Mouse (Mus musculus) cerebellum, adult 2 months (tissue): ENCODE results near the gene Fam32a. TPM values are rescaled to one million over a fixed set of nuclear protein-coding genes. Genes with fewer than 3 reads are reported as not detected.

ENCODE experiments used
- DNase-seq, 2 experiments: peaks; one replicate each; pipeline ENCODE4 v3.0.0; 2021
- H3K27ac ChIP-seq: fragments of 200-500 bp; 2 replicates; pipeline ENCODE4 v1.5.1; 2012; ENCODE audit warnings: low read length, control low read depth, inconsistent platforms; ENCODE audit not compliant: insufficient read depth
- H3K27me3 ChIP-seq: fragments of 200-500 bp; 2 replicates; pipeline ENCODE4 v1.6.1; 2012; ENCODE audit warnings: inconsistent platforms, mild to moderate bottlenecking, low read length, moderate library complexity; ENCODE audit not compliant: control insufficient read depth, insufficient read depth
- H3K4me1 ChIP-seq: fragments of 200-500 bp; 2 replicates; pipeline ENCODE4 v1.6.1; 2011; ENCODE audit warnings: low read length; ENCODE audit not compliant: control insufficient read depth, insufficient read depth
- H3K4me3 ChIP-seq: fragments of 200-500 bp; replicated peaks from 2 replicates; pipeline ENCODE3; 2011; ENCODE audit warnings: mild to moderate bottlenecking, low read depth, low read length, control low read depth; ENCODE audit not compliant: insufficient read depth
- CTCF ChIP-seq: fragments of 200-500 bp; IDR thresholded peaks from 2 replicates; pipeline ENCODE4 v1.5.1; 2011; ENCODE audit warnings: low read depth, mild to moderate bottlenecking, control low read depth, low read length, moderate library complexity, borderline replicate concordance; ENCODE audit not compliant: insufficient read depth
- POLR2A ChIP-seq: fragments of 200-500 bp; IDR thresholded peaks from 2 replicates; pipeline ENCODE4 v1.6.1; 2011; ENCODE audit warnings: low read length, control low read depth, borderline replicate concordance; ENCODE audit not compliant: insufficient read depth
- WGBS: fragments of 180-500 bp; shearing (Covaris S2); methylation state at CpG from one replicate; pipeline ENCODE4 v1.1.7; 2018; 5-methylcytosine and 5-hydroxymethylcytosine counted together
- polyA plus RNA-seq: library from polyadenylated mRNA; depleted of rRNA; stranded (reverse); fragments of >200 nt; gene quantifications from 2 replicates; pipeline ENCODE4 v1.2.3, GENCODE M21; 2012

Gene Fam32a
- polyA plus RNA-seq, 1 experiment = 78.5 TPM

DNA sequence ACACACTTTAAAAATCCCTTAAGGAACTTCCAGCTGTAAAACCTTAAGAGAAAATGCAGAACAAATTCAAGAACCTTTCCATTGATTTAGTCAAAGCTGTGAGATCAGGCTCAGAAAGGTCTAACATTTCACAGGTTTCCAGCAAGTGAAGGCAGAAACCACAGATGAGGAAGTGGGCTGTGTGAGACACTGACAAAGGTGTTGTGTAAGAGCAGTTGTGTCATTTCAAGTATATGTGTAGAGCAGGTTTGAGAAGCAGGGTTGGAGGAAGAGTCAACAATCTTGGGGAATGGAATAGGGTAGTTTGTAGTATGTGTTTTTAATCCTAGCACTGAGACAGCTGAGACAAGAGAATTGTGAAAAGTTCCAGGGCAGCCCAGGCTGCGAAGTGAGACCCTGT, 3.7 kb upstream of the Fam32a start:
- no peak for TF ChIP-seq CTCF
- H3K27ac ChIP-seq = no peak overlapping the region
- DNase-seq = no peak
- WGBS = 24% methylated on average over 1 of the region's 1 CpGs
- H3K4me1 ChIP-seq = no peaks in the 10 kb centered on the region
- H3K4me3 ChIP-seq = no peak overlapping the region
- H3K27me3 ChIP-seq = no peaks in the 10 kb centered on the region

DNA sequence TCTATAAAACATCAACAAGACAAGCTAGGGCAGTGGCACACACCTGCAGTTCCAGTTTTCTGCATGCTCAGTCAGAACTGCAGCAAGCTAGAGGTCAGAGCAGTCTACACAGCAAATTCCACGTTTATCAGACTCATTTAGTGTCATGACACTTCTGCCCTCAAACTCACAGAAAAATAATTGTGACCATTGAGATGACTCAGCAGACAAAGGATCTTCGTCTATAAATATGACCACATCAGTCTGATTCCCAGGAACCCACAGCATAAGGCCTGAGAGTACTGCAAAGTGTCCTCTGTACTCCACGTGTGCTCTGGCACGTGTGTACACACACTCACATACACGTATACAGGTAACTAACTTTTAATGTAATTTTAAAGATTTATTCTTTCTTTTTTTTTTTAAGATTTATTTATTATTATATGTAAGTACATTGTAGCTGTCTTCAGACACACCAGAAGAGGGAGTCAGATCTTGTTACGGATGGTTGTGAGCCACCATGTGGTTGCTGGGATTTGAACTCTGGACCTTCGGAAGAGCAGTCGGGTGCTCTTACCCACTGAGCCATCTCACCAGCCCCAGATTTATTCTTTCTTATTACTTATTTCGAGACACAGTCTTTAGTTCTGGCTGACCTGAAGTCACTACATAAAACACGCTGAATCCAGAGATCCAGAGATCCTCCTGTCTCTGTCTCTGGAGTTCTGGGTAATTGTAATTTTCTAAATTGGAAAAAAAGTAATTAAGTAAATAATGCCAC, 569 bp upstream of the Fam32a start:
- WGBS = 71% methylated on average over 10 of the region's 10 CpGs
- no peak for DNase-seq
- TF ChIP-seq CTCF (no peak), POLR2A (no peak)
- no peaks in the 10 kb centered on the region; the same call in 1 of the 2 replicates for H3K4me1 ChIP-seq
- no peak overlapping the region for H3K27ac ChIP-seq
- H3K4me3 ChIP-seq = peak overlapping the region; percentile 71
- no peaks in the 10 kb centered on the region for H3K27me3 ChIP-seq

DNA sequence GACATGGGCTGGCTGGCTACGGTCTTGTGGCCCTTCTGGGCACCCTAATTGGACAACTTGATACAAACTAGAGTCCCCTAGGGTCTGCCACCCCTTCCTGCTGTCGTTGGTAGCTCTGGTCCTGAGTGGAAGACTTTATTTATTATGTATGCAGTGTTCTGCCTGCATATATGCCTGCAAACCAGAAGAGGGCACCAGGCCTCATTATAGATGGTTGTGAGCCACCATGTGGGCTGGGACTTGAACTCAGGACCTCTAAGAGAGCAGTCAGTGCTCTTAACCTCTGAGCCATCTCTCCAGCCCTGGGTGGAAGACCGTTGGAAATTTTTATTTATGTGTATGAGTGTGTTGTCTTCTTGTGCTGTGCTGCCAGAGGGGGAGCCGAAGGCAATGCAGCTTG, 1.2 kb downstream of the Fam32a start:
- Histone ChIP-seq H3K27me3 (no peaks in the 10 kb centered on the region), H3K27ac (no peak overlapping the region), H3K4me3 (no peak overlapping the region), H3K4me1 (no peaks in the 10 kb centered on the region; the same call in 1 of the 2 replicates)
- WGBS = 83% methylated on average over 4 of the region's 4 CpGs
- DNase-seq = no peak
- TF ChIP-seq POLR2A (no peak), CTCF (no peak)

- 64% methylated on average over 5 of the region's 5 CpGs for WGBS
- Histone ChIP-seq H3K4me1 (no peaks in the 10 kb centered on the region; the same call in 1 of the 2 replicates), H3K27me3 (no peaks in the 10 kb centered on the region), H3K4me3 (no peak overlapping the region), H3K27ac (no peak overlapping the region)
- no peak for DNase-seq
- no peak for TF ChIP-seq POLR2A
- no peak for TF ChIP-seq CTCF
Measured at GRCm38 (mm10) chr8:72222656-72223055, 3.1 kb downstream of the Fam32a start.

DNA sequence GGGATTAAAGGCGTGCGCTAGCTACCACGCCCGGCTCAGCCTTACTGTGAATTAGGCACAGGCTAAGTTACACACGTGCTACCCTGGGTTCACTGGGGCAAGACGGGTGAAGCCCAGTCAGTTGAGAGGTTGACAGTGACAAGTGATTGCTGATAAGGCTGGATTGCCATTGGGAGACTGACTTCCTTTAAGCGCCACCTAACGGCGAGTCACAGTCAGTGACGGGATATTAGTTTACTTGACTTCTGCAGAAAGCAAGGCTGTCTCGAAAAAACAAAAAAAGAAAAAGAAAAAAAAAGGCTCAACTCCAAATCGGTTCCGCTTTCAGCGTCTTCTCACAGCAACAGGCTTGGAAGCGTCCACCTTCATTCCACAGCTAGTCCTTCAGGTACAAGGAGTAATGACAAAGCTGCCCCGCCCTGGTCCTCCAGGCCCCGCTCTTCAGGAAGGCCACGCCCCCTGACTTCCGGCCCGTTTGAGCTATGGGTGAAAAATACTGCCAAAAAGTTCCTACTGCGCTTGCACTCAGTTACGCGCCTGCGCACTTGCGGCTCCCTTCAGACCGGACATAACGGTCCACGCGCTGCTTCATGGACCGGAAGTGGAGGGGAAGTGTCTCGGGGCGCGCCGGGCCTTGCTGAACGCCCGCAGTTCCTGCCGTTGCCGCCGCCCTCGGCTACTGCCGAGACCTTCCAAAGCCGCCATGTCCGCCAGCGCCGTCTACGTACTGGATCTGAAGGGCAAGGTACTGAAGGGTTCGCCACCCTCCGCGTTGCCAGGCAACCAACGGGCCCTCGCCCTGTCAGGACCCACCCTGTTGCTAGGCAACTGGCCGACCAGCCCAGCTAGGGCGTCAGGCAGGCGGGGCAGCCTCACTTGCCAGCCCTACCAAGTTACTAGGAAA, 20.2 kb downstream of the Fam32a start, which contains the start of gene Ap1m1:
TSS of gene Ap1m1 (plus strand) at position 520 of the 904 bp plus-strand sequence.
- peak; percentile 97 to 98 for DNase-seq
- H3K4me3 ChIP-seq = peak within 1 kb of the TSS; percentile 78
- WGBS = under 1% methylated on average over 54 of the region's 54 CpGs

DNA sequence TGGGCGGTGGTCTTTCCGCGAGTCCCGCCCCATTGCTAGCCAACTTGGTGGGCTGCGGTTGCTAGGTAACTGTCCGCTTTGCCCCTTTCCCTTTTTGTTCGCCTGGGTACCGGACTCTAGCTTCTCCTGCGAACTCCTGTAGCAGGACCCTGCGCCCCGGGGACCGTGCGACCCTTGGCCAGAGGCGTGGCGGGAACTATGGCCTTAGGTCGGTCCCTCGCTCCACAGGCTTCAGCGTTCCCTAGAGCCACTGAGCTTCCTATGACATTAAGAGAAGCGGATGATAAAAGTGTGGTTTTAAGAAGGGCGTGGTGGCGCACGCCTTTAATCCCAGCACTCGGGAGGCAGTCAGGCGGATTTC, 20.9 kb downstream of the Fam32a start:
- Histone ChIP-seq H3K27ac (peak overlapping the region; percentile 67; the same call in 1 of the 2 replicates), H3K4me3 (peak overlapping the region; percentile 78), H3K27me3 (no peaks in the 10 kb centered on the region), H3K4me1 (peaks cover 15% of the 10 kb centered on the region)
- DNase-seq = no peak
- WGBS = under 1% methylated on average over 24 of the region's 24 CpGs
- no peak for TF ChIP-seq POLR2A
- TF ChIP-seq CTCF = no peak

More for the DNA sequence above, 20.2 kb downstream of the Fam32a start, which contains the start of gene Ap1m1:
- H3K27me3 ChIP-seq = no peaks in the 10 kb centered on the region
- H3K4me1 ChIP-seq = peaks cover 15% of the 10 kb centered on the region
- TF ChIP-seq CTCF (peak; percentile 72), POLR2A (peak; percentile 44; the same call in 1 of the 2 replicates)
- peak within 1 kb of the TSS; percentile 67 for H3K27ac ChIP-seq

DNA sequence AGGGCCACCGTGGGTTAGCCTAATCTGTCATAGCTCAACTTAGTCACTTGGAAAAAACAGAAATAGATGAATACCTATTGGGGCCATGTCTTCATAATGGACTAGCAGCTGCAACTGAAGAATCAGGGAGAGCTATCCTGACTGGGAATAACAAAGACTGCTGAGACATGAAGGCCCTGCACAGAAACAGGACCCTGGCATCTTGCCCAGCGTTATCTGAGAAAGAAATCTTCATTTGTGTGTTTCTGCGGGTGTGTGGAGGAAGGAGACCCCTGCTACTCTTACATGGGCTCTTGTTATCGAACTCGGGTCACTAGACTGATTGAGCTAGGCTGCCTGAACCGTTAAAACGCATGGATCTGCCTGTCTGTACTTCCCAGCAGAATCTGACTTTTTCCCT, 21.4 kb downstream of the Fam32a start:
- 35% methylated on average over 7 of the region's 7 CpGs for WGBS
- Histone ChIP-seq H3K27ac (no peak overlapping the region), H3K4me1 (peaks cover 15% of the 10 kb centered on the region), H3K4me3 (peak overlapping the region; percentile 56), H3K27me3 (no peaks in the 10 kb centered on the region)
- DNase-seq = peak in 1 of 2 experiments; percentile 21
- no peak for TF ChIP-seq POLR2A
- no peak for TF ChIP-seq CTCF
